Comparison of ENCODE assay signal across 11 mouse cellular contexts in genomic region chr2:69883990-69884391, GRCm38 (mm10). TPM values are rescaled to one million over a fixed set of nuclear protein-coding genes. Genes with fewer than 3 reads are reported as not detected.
A peak's percentile ranks its signal among the peaks of the same experiment; 100 is the strongest.
DNase-seq lines count a peak whose midpoint lies in the region; ATAC-seq and TF ChIP-seq lines count a peak whose summit lies in the region.
"Had no signal": no experiment of that assay in that cellular context is flagged by ENCODE, and none has a peak within 500 bp of the region (broad histone marks: within the 10 kb centered on the region; RNA-seq: fewer than 3 reads in every experiment).

No protein-coding gene starts in this region.

- H3K9ac ChIP-seq in embryonic facial prominence, embryonic 12.5 days = no peak overlapping the region
- H3K9ac ChIP-seq in MEL (ENCODE audit: control insufficient read depth, low read depth, low read length, poor library complexity, severe bottlenecking) = peak overlapping the region; percentile 94
- H3K9ac ChIP-seq in liver, embryonic 15.5 days = peak overlapping the region; percentile 93; the same call in 1 of the 2 replicates
- H3K9ac ChIP-seq: hindbrain, embryonic 15.5 days; limb, embryonic 15.5 days had no signal

- H3K4me3 ChIP-seq in embryonic facial prominence, embryonic 12.5 days = no peak overlapping the region
- no peak overlapping the region for H3K4me3 ChIP-seq in embryonic facial prominence, embryonic 10.5 days
- no peak overlapping the region for H3K4me3 ChIP-seq in left cerebral cortex, adult 2 months
- H3K4me3 ChIP-seq in MEL (ENCODE audit: control insufficient read depth in 1 of 2, insufficient read depth in 1 of 2, low read depth in 2 of 2, low read length in 2 of 2) = peak overlapping the region; percentile 64 to 95
- H3K4me3 ChIP-seq in liver, embryonic 15.5 days (replicated peaks) = peak overlapping the region; percentile 82

- peak; percentile 39 for TF ChIP-seq CTCF in left cerebral cortex, adult 2 months (IDR thresholded peaks at IDR 0.05)
- peak in 2 of 3 experiments; percentile 20 to 44; a peak in 3 of 6 replicates for TF ChIP-seq CTCF in MEL (IDR thresholded peaks at IDR 0.05 in 2 of 3, conservative IDR thresholded peaks at IDR 0.05 in 1 of 3; ENCODE audit: control insufficient read depth in 1 of 3, insufficient read depth in 1 of 3, low read depth in 2 of 3, low read length in 3 of 3, poor library complexity in 1 of 3, severe bottlenecking in 1 of 3)

- ATAC-seq in embryonic facial prominence, embryonic 12.5 days (ENCODE audit: insufficient number of reproducible peaks, insufficient read depth, low FRiP score, low TSS enrichment) = no peak
- no peak for ATAC-seq in liver, embryonic 15.5 days (ENCODE audit: insufficient read depth)
- no peak for ATAC-seq in activated CD4-positive, CD25-positive, alpha-beta regulatory T cell, adult 4 months

- no peaks in the 10 kb centered on the region for H3K9me3 ChIP-seq in embryonic facial prominence, embryonic 12.5 days
- H3K9me3 ChIP-seq in embryonic facial prominence, embryonic 10.5 days = no peaks in the 10 kb centered on the region
- H3K9me3 ChIP-seq in MEL (replicated peaks; ENCODE audit: insufficient read depth, low read length) = no peaks in the 10 kb centered on the region
- H3K9me3 ChIP-seq in liver, embryonic 15.5 days (replicated peaks) = no peaks in the 10 kb centered on the region
- H3K9me3 ChIP-seq: hindbrain, embryonic 15.5 days; limb, embryonic 15.5 days had no signal

- H3K4me1 ChIP-seq in embryonic facial prominence, embryonic 12.5 days = peaks cover 6% of the 10 kb centered on the region; the same call in 1 of the 2 replicates
- peaks cover 11% of the 10 kb centered on the region for H3K4me1 ChIP-seq in embryonic facial prominence, embryonic 10.5 days
- H3K4me1 ChIP-seq in MEL (ENCODE audit: control insufficient read depth in 1 of 2, insufficient read depth in 2 of 2, low read length in 2 of 2) = peaks cover 2 to 4% of the 10 kb centered on the region in 2 experiments; a peak in 2 of 4 replicates
- H3K4me1 ChIP-seq in liver, embryonic 15.5 days (replicated peaks) = peaks cover 19% of the 10 kb centered on the region
- H3K4me1 ChIP-seq: limb, embryonic 15.5 days had no signal

- peak overlapping the region; percentile 58; the same call in 1 of the 2 replicates for H3K4me2 ChIP-seq in embryonic facial prominence, embryonic 12.5 days (replicated peaks)
- peak overlapping the region; percentile 78 for H3K4me2 ChIP-seq in liver, embryonic 15.5 days

- TF ChIP-seq RAD21 in MEL (IDR thresholded peaks at IDR 0.05; ENCODE audit: low read depth, low read length) = peak; percentile 16

- TF ChIP-seq EP300 in MEL (IDR thresholded peaks at IDR 0.05; ENCODE audit: low read depth in 1 of 2, low read length in 2 of 2) = no peak

- peaks cover 16% of the 10 kb centered on the region for H3K79me2 ChIP-seq in MEL (ENCODE audit: control insufficient read depth, insufficient read depth, low read length, poor library complexity)

- H3K27me3 ChIP-seq in embryonic facial prominence, embryonic 12.5 days = no peaks in the 10 kb centered on the region
- no peaks in the 10 kb centered on the region for H3K27me3 ChIP-seq in embryonic facial prominence, embryonic 10.5 days (replicated peaks; ENCODE audit: low read depth, poor library complexity, severe bottlenecking)
- H3K27me3 ChIP-seq in MEL (ENCODE audit: control insufficient read depth in 1 of 2, insufficient read depth in 2 of 2, low read length in 2 of 2) = no peaks in the 10 kb centered on the region
- H3K27me3 ChIP-seq in liver, embryonic 15.5 days = no peaks in the 10 kb centered on the region
- H3K27me3 ChIP-seq: hindbrain, embryonic 15.5 days; limb, embryonic 15.5 days had no signal

- H3K27ac ChIP-seq in embryonic facial prominence, embryonic 12.5 days = no peak overlapping the region
- no peak overlapping the region for H3K27ac ChIP-seq in embryonic facial prominence, embryonic 10.5 days (replicated peaks)
- no peak overlapping the region for H3K27ac ChIP-seq in left cerebral cortex, adult 2 months
- no peak overlapping the region for H3K27ac ChIP-seq in MEL (ENCODE audit: control insufficient read depth, low read depth, low read length)
- peak overlapping the region; percentile 76 for H3K27ac ChIP-seq in liver, embryonic 15.5 days (replicated peaks)
- H3K27ac ChIP-seq: hindbrain, embryonic 15.5 days; limb, embryonic 15.5 days had no signal

- intact Hi-C loops in left cerebral cortex, adult 2 months (cut with DNase I) = no loop called here
- intact Hi-C loops in left cerebral cortex, postnatal 10 days (cut with DNase I) = no loop called here

- no peak for TF ChIP-seq POLR2A in MEL (IDR thresholded peaks at IDR 0.05; ENCODE audit: control insufficient read depth in 1 of 2, insufficient read depth in 1 of 2, low read depth in 1 of 2, low read length in 2 of 2, poor library complexity in 1 of 2)

- DNase-seq in embryonic facial prominence, embryonic 10.5 days (ENCODE audit: low spot score) = no peak
- no peak for DNase-seq in left cerebral cortex, adult 2 months (ENCODE audit: extremely low spot score in 1 of 2, low spot score in 2 of 2)
- no peak for DNase-seq in left cerebral cortex, postnatal 10 days (ENCODE audit: extremely low spot score in 1 of 2, low spot score in 2 of 2)
- DNase-seq in MEL (ENCODE audit: low read depth, low spot score) = peak; percentile 54
- DNase-seq in urinary bladder, adult 18-20 months (ENCODE audit: low spot score in 2 of 2) = no peak
- DNase-seq: adrenal gland, adult 8-10 months had no signal

- H3K36me3 ChIP-seq in embryonic facial prominence, embryonic 12.5 days = no peaks in the 10 kb centered on the region
- peaks cover 26% of the 10 kb centered on the region for H3K36me3 ChIP-seq in embryonic facial prominence, embryonic 10.5 days (replicated peaks)
- peaks cover 0 to 10% of the 10 kb centered on the region in 2 experiments; a peak in 3 of 4 replicates for H3K36me3 ChIP-seq in MEL (ENCODE audit: control insufficient read depth in 1 of 2, insufficient read depth in 2 of 2, low read length in 2 of 2)
- H3K36me3 ChIP-seq in liver, embryonic 15.5 days (replicated peaks) = peaks cover 12% of the 10 kb centered on the region; the same call in 1 of the 2 replicates
- H3K36me3 ChIP-seq: hindbrain, embryonic 15.5 days had no signal

- WGBS in embryonic facial prominence, embryonic 12.5 days = 66% methylated on average over 2 of the region's 2 CpGs
- 65% methylated on average over 2 of the region's 2 CpGs for WGBS in embryonic facial prominence, embryonic 10.5 days
- WGBS in liver, embryonic 15.5 days (ENCODE audit: insufficient replicate concordance) = 33% methylated on average over 2 of the region's 2 CpGs

TF ChIP-seq in MEL, 35 proteins besides CTCF, POLR2A, EP300 and RAD21:
- TF ChIP-seq MYC (IDR thresholded peaks at IDR 0.05; ENCODE audit: low read depth, low read length) (peak; percentile 76; the same call in 1 of the 2 replicates), POLR2AphosphoS2 (IDR thresholded peaks at IDR 0.05; ENCODE audit: low read length) (no peak)

RNA-seq across cellular contexts. Expression of gene Mettl5, which starts 1.4 kb away (rescaled TPM):
- polyA plus RNA-seq in embryonic facial prominence, embryonic 12.5 days (2016; fragmentation: Nextera tagmentation; extraction: Ambion mirVana) = 36.6 and 39.7 TPM in 2 replicates
- polyA plus RNA-seq in embryonic facial prominence, embryonic 10.5 days (2016; fragmentation: Nextera tagmentation; extraction: Ambion mirVana) = 38.0 and 41.9 TPM in 2 replicates
- total RNA-seq in left cerebral cortex, adult 2 months (2021) = 10 to 100 TPM; 13.5 to 15.2 TPM
- total RNA-seq in left cerebral cortex, postnatal 10 days (2021) = 10 to 100 TPM; 12.3 to 14.8 TPM
- total RNA-seq in MEL (2012; rRNA removed) = 27.5 and 32.3 TPM in 2 replicates
- 10 to 100 TPM in 1 of 2 experiments, not detected in 1; 29.2 TPM for polyA plus RNA-seq in MEL (2012; ENCODE audit: insufficient read depth in 1 of 2, insufficient read length in 2 of 2, low read depth in 1 of 2, low replicate concordance in 2 of 2, missing spikeins in 1 of 2)
- 24.1 and 29.1 TPM in 2 replicates for polyA plus RNA-seq in liver, embryonic 15.5 days (2015; fragmentation: Nextera tagmentation; extraction: Ambion mirVana)
- polyA plus RNA-seq in activated CD4-positive, CD25-positive, alpha-beta regulatory T cell, adult 4 months (2017; shearing (Covaris generic)) = 10 to 100 TPM; 57.9 to 63.0 TPM

RNA-seq across cellular contexts. Expression of gene Ubr3, which starts 13.1 kb away (rescaled TPM):
- polyA plus RNA-seq in embryonic facial prominence, embryonic 12.5 days (2016; fragmentation: Nextera tagmentation; extraction: Ambion mirVana) = 18.2 and 19.9 TPM in 2 replicates
- 13.9 and 14.6 TPM in 2 replicates for polyA plus RNA-seq in embryonic facial prominence, embryonic 10.5 days (2016; fragmentation: Nextera tagmentation; extraction: Ambion mirVana)
- total RNA-seq in left cerebral cortex, adult 2 months (2021) = 100 to 1,000 TPM; 134 to 137 TPM
- total RNA-seq in left cerebral cortex, postnatal 10 days (2021) = 100 to 1,000 TPM; 132 to 142 TPM
- 10.1 and 13.5 TPM in 2 replicates for total RNA-seq in MEL (2012; rRNA removed)
- 100 to 1,000 TPM in 1 of 2 experiments, 10 to 100 TPM in 1; 25.3 to 188 TPM for polyA plus RNA-seq in MEL (2012; ENCODE audit: insufficient read depth in 1 of 2, insufficient read length in 2 of 2, low read depth in 1 of 2, low replicate concordance in 2 of 2, missing spikeins in 1 of 2)
- 5.5 and 5.6 TPM in 2 replicates for polyA plus RNA-seq in liver, embryonic 15.5 days (2015; fragmentation: Nextera tagmentation; extraction: Ambion mirVana)
- polyA plus RNA-seq in activated CD4-positive, CD25-positive, alpha-beta regulatory T cell, adult 4 months (2017; shearing (Covaris generic)) = 10 to 100 TPM; 13.1 to 16.7 TPM

RNA-seq across cellular contexts. Expression of gene Ssb, which starts 22.6 kb away (rescaled TPM):
- 339 and 371 TPM in 2 replicates for polyA plus RNA-seq in embryonic facial prominence, embryonic 12.5 days (2016; fragmentation: Nextera tagmentation; extraction: Ambion mirVana)
- polyA plus RNA-seq in embryonic facial prominence, embryonic 10.5 days (2016; fragmentation: Nextera tagmentation; extraction: Ambion mirVana) = 377 and 407 TPM in 2 replicates
- total RNA-seq in left cerebral cortex, adult 2 months (2021) = 100 to 1,000 TPM; 108 to 115 TPM
- total RNA-seq in left cerebral cortex, postnatal 10 days (2021) = 100 to 1,000 TPM; 138 to 143 TPM
- 219 and 221 TPM in 2 replicates for total RNA-seq in MEL (2012; rRNA removed)
- 1,000 to 10,000 TPM in 1 of 2 experiments, 100 to 1,000 TPM in 1; 357 to 1,377 TPM for polyA plus RNA-seq in MEL (2012; ENCODE audit: insufficient read depth in 1 of 2, insufficient read length in 2 of 2, low read depth in 1 of 2, low replicate concordance in 2 of 2, missing spikeins in 1 of 2)
- 108 and 133 TPM in 2 replicates for polyA plus RNA-seq in liver, embryonic 15.5 days (2015; fragmentation: Nextera tagmentation; extraction: Ambion mirVana)
- polyA plus RNA-seq in activated CD4-positive, CD25-positive, alpha-beta regulatory T cell, adult 4 months (2017; shearing (Covaris generic)) = 100 to 1,000 TPM; 313 to 322 TPM

Comparison
In these comparisons a context has a peak if more than half of its experiments do, and no peak if none do; other contexts are left out.
1. H3K4me3 ChIP-seq: peak in MEL (2 of 2) and liver, embryonic 15.5 days (single experiment); none in embryonic facial prominence, embryonic 12.5 days (single experiment), embryonic facial prominence, embryonic 10.5 days (single experiment) and left cerebral cortex, adult 2 months (single experiment).